Comparison of ENCODE assay signal across 8 mouse cellular contexts in the genomic region with DNA sequence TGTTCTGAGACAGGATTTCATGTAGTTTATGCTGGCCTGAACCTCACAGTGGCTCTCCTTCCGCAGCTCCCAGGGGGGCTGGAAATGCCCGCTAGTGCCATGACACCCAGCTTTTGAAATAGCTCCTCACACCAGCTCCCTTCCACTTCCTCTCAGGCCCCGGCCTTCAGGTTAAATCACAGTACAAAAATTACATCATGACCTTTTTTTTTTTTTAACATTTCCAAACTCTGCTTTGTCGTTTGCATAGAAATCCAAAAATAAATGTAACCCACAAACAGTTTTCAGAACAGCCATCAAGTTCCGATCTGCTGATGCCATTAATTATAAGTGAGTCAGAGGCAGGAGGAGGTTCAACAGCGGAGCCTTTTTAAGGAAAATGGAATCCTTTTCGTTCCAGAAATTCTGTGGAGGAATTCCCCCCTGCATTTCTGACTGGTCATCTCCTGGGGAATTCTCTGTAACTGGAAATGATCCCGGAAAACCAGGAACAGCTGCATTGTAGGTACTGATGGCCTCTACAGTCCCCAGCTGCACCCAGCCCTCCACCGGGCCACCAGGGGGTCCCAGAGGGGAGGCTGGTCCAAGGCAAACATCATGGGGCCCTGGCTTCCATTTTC. TPM values are rescaled to one million over a fixed set of nuclear protein-coding genes. Genes with fewer than 3 reads are reported as not detected.
DNase-seq lines count a peak whose midpoint lies in the region; ATAC-seq and TF ChIP-seq lines count a peak whose summit lies in the region.

No protein-coding gene starts in this region.

- no peaks in the 10 kb centered on the region for H3K27me3 ChIP-seq in hindbrain, postnatal 0 days (ENCODE audit: insufficient read depth, low read length)
- no peaks in the 10 kb centered on the region for H3K27me3 ChIP-seq in hindbrain, embryonic 16.5 days (replicated peaks; ENCODE audit: control insufficient read depth, insufficient read depth, low read length)
- no peaks in the 10 kb centered on the region for H3K27me3 ChIP-seq in cerebellum, adult 2 months (ENCODE audit: control insufficient read depth, insufficient read depth, low read length)

- TF ChIP-seq POLR2A in cerebellum, adult 2 months (IDR thresholded peaks at IDR 0.05; ENCODE audit: borderline replicate concordance, insufficient read depth, low read length) = no peak

- H3K4me3 ChIP-seq in hindbrain, postnatal 0 days (ENCODE audit: low read length) = no peak overlapping the region
- no peak overlapping the region for H3K4me3 ChIP-seq in hindbrain, embryonic 16.5 days (ENCODE audit: low read length)
- H3K4me3 ChIP-seq in cerebellum, adult 2 months (replicated peaks; ENCODE audit: insufficient read depth, low read depth, low read length) = no peak overlapping the region

- H3K9ac ChIP-seq in hindbrain, postnatal 0 days (replicated peaks; ENCODE audit: low read length) = no peak overlapping the region
- no peak overlapping the region for H3K9ac ChIP-seq in hindbrain, embryonic 16.5 days (ENCODE audit: low read depth, low read length)

- no peak overlapping the region for H3K4me2 ChIP-seq in hindbrain, postnatal 0 days (ENCODE audit: low read depth, low read length)
- H3K4me2 ChIP-seq in hindbrain, embryonic 16.5 days (ENCODE audit: low read length) = no peak overlapping the region

- 0 out of 2 replicates have a peak, but pooled peaks cover 2% of the 10 kb centered on the region for H3K4me1 ChIP-seq in hindbrain, postnatal 0 days (ENCODE audit: insufficient read depth, low read length)
- no peaks in the 10 kb centered on the region for H3K4me1 ChIP-seq in hindbrain, embryonic 16.5 days (ENCODE audit: control insufficient read depth, insufficient read depth, low read depth, low read length)
- H3K4me1 ChIP-seq in cerebellum, adult 2 months (ENCODE audit: control insufficient read depth, insufficient read depth, low read length) = no peaks in the 10 kb centered on the region; the same call in none of the 2 replicates

- 60% methylated on average over 9 of the region's 9 CpGs for WGBS in hindbrain, postnatal 0 days
- 63% methylated on average over 9 of the region's 9 CpGs for WGBS in hindbrain, embryonic 16.5 days
- WGBS in cerebellum, adult 2 months = 64% methylated on average over 9 of the region's 9 CpGs

- H3K36me3 ChIP-seq in hindbrain, postnatal 0 days (ENCODE audit: insufficient read depth, low read length) = no peaks in the 10 kb centered on the region
- H3K36me3 ChIP-seq in hindbrain, embryonic 16.5 days (ENCODE audit: control insufficient read depth, insufficient read depth, low read length) = no peaks in the 10 kb centered on the region

- no peak for TF ChIP-seq CTCF in hindbrain, postnatal 0 days (IDR thresholded peaks at IDR 0.05; ENCODE audit: low read depth)
- no peak for TF ChIP-seq CTCF in cerebellum, adult 2 months (IDR thresholded peaks at IDR 0.05; ENCODE audit: borderline replicate concordance, insufficient read depth, low read depth, low read length)

- no peaks in the 10 kb centered on the region for H3K9me3 ChIP-seq in hindbrain, postnatal 0 days (ENCODE audit: low read length)
- H3K9me3 ChIP-seq in hindbrain, embryonic 16.5 days (ENCODE audit: control insufficient read depth, low read length) = no peaks in the 10 kb centered on the region

- DNase-seq in hindbrain, postnatal 0 days (ENCODE audit: low spot score) = no peak
- peak; percentile 72 for DNase-seq in adrenal gland, postnatal 10 days
- DNase-seq in heart, adult 9 months (ENCODE audit: low spot score in 2 of 2) = peak; percentile 72 to 83
- peak; percentile 29 for DNase-seq in lung, postnatal 14 days
- no peak for DNase-seq in B cell, adult 2 months
- no peak for DNase-seq in thymus, postnatal 4 days
- no peak for DNase-seq in cerebellum, adult 2 months

- 0 out of 2 replicates have a peak overlapping the region, but pooled peaks have one; percentile 27 for H3K27ac ChIP-seq in hindbrain, postnatal 0 days
- no peak overlapping the region for H3K27ac ChIP-seq in hindbrain, embryonic 16.5 days (ENCODE audit: low read depth, low read length)
- no peak overlapping the region for H3K27ac ChIP-seq in cerebellum, adult 2 months (ENCODE audit: insufficient read depth, low read length)

- no peak for ATAC-seq in hindbrain, postnatal 0 days
- no peak for ATAC-seq in hindbrain, embryonic 16.5 days

RNA-seq across cellular contexts. Expression of a gene that starts 27.0 kb away (rescaled TPM):
- total RNA-seq in hindbrain, postnatal 0 days (2014; rRNA removed) = 40.8 and 41.9 TPM in 2 replicates
- polyA plus RNA-seq in hindbrain, postnatal 0 days (2015; fragmentation: Nextera tagmentation; extraction: Ambion mirVana) = 27.7 and 31.6 TPM in 2 replicates
- polyA plus RNA-seq in hindbrain, embryonic 16.5 days (2015; fragmentation: Nextera tagmentation; extraction: Ambion mirVana) = 28.8 and 29.3 TPM in 2 replicates
- 10 to 100 TPM; 24.7 to 60.6 TPM for total RNA-seq in adrenal gland, postnatal 10 days (2021)
- polyA plus RNA-seq in cerebellum, adult 2 months (2012; rRNA removed) = 27.8 and 31.3 TPM in 2 replicates

Comparison
In these comparisons a context has a peak if more than half of its experiments do, and no peak if none do; other contexts are left out.
1. DNase-seq: peak in adrenal gland, postnatal 10 days (single experiment), heart, adult 9 months (2 of 2) and lung, postnatal 14 days (single experiment); none in hindbrain, postnatal 0 days (single experiment), B cell, adult 2 months (0 of 2), thymus, postnatal 4 days (single experiment) and cerebellum, adult 2 months (0 of 2).